Comparison of ENCODE assay signal across 20 mouse cellular contexts in genomic region chr1:189605598-189606126, GRCm38 (mm10).
DNase-seq lines count a peak whose midpoint lies in the region; ATAC-seq lines count a peak whose summit lies in the region.
"Had no signal": no experiment of that assay in that cellular context is flagged by ENCODE, and none has a peak within 500 bp of the region (broad histone marks: within the 10 kb centered on the region; RNA-seq: fewer than 3 reads in every experiment).

No protein-coding gene starts in this region.

- intact Hi-C loops in left cerebral cortex, postnatal 10 days (cut with DNase I), result no loop called here

- peak; percentile 11 to 16 for DNase-seq in spleen, postnatal 36 days (ENCODE audit: low spot score in 2 of 2)
- no peak for DNase-seq in spleen, postnatal 4 days (ENCODE audit: low spot score in 2 of 2)
- peak; percentile 2 to 5 for DNase-seq in B cell, adult 2 months
- no peak for DNase-seq in left cerebral cortex, postnatal 10 days (ENCODE audit: extremely low spot score in 1 of 2, low spot score in 2 of 2)
- no peak for DNase-seq in ovary, postnatal 10 days (ENCODE audit: low spot score)
- DNase-seq: adrenal gland, adult 8-10 months; adrenal gland, postnatal 14 days; adrenal gland, postnatal 36 days; cerebellum, adult 11-12 months; cerebellum, adult 2 months; cerebellum, adult 9-10 months; cerebellum, postnatal 10 days; cerebellum, postnatal 25 days; forebrain, postnatal 0 days had no signal

- ATAC-seq in neutrophil, adult 5-6 weeks (ENCODE audit: extremely low read depth, insufficient number of reproducible peaks, low FRiP score, poor library complexity, severe bottlenecking), result peak; percentile 59
- ATAC-seq in megakaryocyte progenitor cell, adult 5-6 weeks (replicated peaks; ENCODE audit: poor library complexity), result no peak
- ATAC-seq: activated CD4-positive, CD25-positive, alpha-beta regulatory T cell, adult 4 months; forebrain, embryonic 13.5 days; forebrain, embryonic 15.5 days; forebrain, postnatal 0 days; Patski had no signal

Comparison
In these comparisons a context has a peak if more than half of its experiments do, and no peak if none do; other contexts are left out.
1. DNase-seq: peak in spleen, postnatal 36 days (2 of 2) and B cell, adult 2 months (2 of 2); none in spleen, postnatal 4 days (0 of 2), left cerebral cortex, postnatal 10 days (0 of 2) and ovary, postnatal 10 days (single experiment).